Mouse (Mus musculus) heart, postnatal 10 days (tissue): ENCODE measurements around the gene Calr4. TPM values are rescaled to one million over a fixed set of nuclear protein-coding genes. Genes with fewer than 3 reads are reported as not detected.
A peak's percentile ranks its signal among the peaks of the same experiment; 100 is the strongest.

Source experiments
- DNase-seq, 2 experiments: peaks; one replicate each; pipeline ENCODE4 v3.0.0; 2021
- intact Hi-C: fragments of 180-260 bp; cut with DNase I; formaldehyde crosslinking; loops from one replicate; pipeline ENCODE4 v1.15.1; 2025
- total RNA-seq, 2 experiments: library from RNA; stranded (reverse); gene quantifications; 2 replicates each; pipeline ENCODE4 v1.2.3; 2021

Gene Calr4
- under 1 TPM in 1 of 2 experiments, not detected in 1; 0.22 TPM for total RNA-seq

GRCm38 (mm10) chr4:109234185-109234584 lies at the start of gene Calr4:
Gene Calr4 (plus strand): TSS chr4:109234485.
- DNase-seq = no peak
- intact Hi-C loops = no loop called here

- intact Hi-C loops = no loop called here
- no peak for DNase-seq
These were observed 48.5 kb upstream of the Calr4 start for GRCm38 (mm10) chr4:109185616-109186405.

- intact Hi-C loops = no loop called here
- peak in 1 of 2 experiments; percentile 18 for DNase-seq
These were observed 42.7 kb upstream of the Calr4 start for GRCm38 (mm10) chr4:109191598-109191997.

- intact Hi-C loops = no loop called here
- DNase-seq = no peak
These were observed 40.4 kb upstream of the Calr4 start for GRCm38 (mm10) chr4:109193886-109194285.

- intact Hi-C loops = no loop called here
- DNase-seq = no peak
These were observed 38.2 kb upstream of the Calr4 start for GRCm38 (mm10) chr4:109195900-109196629.

GRCm38 (mm10) chr4:109199069-109199468 lies 35.2 kb upstream of the Calr4 start:
- intact Hi-C loops = no loop called here
- DNase-seq = no peak

GRCm38 (mm10) chr4:109201582-109202424 lies 32.5 kb upstream of the Calr4 start, which contains the start of gene Osbpl9:
Gene Osbpl9 (minus strand): TSS chr4:109202272.
- intact Hi-C loops = no loop called here
- peak; percentile 99 for DNase-seq

GRCm38 (mm10) chr4:109203931-109204330 lies 30.4 kb upstream of the Calr4 start:
- no peak for DNase-seq
- intact Hi-C loops = no loop called here

GRCm38 (mm10) chr4:109204416-109204815 lies 29.9 kb upstream of the Calr4 start:
- intact Hi-C loops = no loop called here

GRCm38 (mm10) chr4:109207524-109207923 lies 26.8 kb upstream of the Calr4 start:
- intact Hi-C loops = no loop called here
- no peak for DNase-seq

More at GRCm38 (mm10) chr4:109204416-109204815, 29.9 kb upstream of the Calr4 start:
- DNase-seq = no peak

- peak; percentile 24 to 42 for DNase-seq
These were observed 24.0 kb upstream of the Calr4 start for GRCm38 (mm10) chr4:109210253-109210652.

GRCm38 (mm10) chr4:109210881-109211280 lies 23.4 kb upstream of the Calr4 start:
- intact Hi-C loops = no loop called here
- DNase-seq = no peak

More at GRCm38 (mm10) chr4:109210253-109210652, 24.0 kb upstream of the Calr4 start:
- intact Hi-C loops = no loop called here

GRCm38 (mm10) chr4:109213986-109214385 lies 20.3 kb upstream of the Calr4 start:
- no peak for DNase-seq
- intact Hi-C loops = no loop called here

GRCm38 (mm10) chr4:109218008-109218407 lies 16.3 kb upstream of the Calr4 start:
- intact Hi-C loops = no loop called here
- DNase-seq = no peak

GRCm38 (mm10) chr4:109220441-109220940 lies 13.8 kb upstream of the Calr4 start:
- intact Hi-C loops = no loop called here
- DNase-seq = no peak

- intact Hi-C loops = no loop called here
- DNase-seq = no peak
These were observed 12.3 kb upstream of the Calr4 start for GRCm38 (mm10) chr4:109222001-109222400.

- intact Hi-C loops = no loop called here
- DNase-seq = peak; percentile 91 to 92
These were observed 9.3 kb upstream of the Calr4 start for GRCm38 (mm10) chr4:109224762-109225552.

GRCm38 (mm10) chr4:109225606-109226005 lies 8.7 kb upstream of the Calr4 start:
- no peak for DNase-seq
- intact Hi-C loops = no loop called here

- intact Hi-C loops = no loop called here
These were observed 8.2 kb upstream of the Calr4 start for GRCm38 (mm10) chr4:109226071-109226470.

GRCm38 (mm10) chr4:109229766-109230279 lies 4.5 kb upstream of the Calr4 start:
- intact Hi-C loops = no loop called here
- no peak for DNase-seq

More at GRCm38 (mm10) chr4:109226071-109226470, 8.2 kb upstream of the Calr4 start:
- no peak for DNase-seq
